Mouse (Mus musculus) T-helper 1 cell (primary cell): ENCODE results near the gene Fam71b.

Experiments
- in situ Hi-C: fragments of 300-600 bp; cut with MboI, MseI; formaldehyde crosslinking; loops from one replicate; pipeline ENCODE4 v1.15.1; 2025; ENCODE audit warnings: high pct_unique_total_duplicates

Fam71b gene

DNA sequence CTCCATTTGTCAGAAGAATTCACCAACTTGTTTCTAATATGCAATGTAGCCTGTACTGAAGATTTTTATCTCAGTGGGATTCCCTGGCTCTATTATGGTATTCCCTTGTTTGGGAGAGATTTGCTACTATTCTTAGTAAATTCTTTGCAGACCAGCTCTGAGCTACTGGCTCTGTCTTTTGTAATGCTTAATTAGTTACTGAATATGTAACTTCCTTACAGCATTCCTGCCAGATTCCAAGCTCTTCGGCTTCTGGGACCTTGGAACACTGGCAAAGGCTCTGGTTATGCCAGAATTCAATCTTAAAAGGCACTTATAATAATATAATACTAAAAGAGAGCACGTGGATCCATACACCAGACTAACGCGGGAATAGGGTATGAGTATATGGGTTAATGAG lies 31.8 kb downstream of the Fam71b start:
- in situ Hi-C loops = loop anchor here (25.0 kb wide), 1 partner anchor 466 kb away; the partner anchor contains the start of gene Thg1l

DNA sequence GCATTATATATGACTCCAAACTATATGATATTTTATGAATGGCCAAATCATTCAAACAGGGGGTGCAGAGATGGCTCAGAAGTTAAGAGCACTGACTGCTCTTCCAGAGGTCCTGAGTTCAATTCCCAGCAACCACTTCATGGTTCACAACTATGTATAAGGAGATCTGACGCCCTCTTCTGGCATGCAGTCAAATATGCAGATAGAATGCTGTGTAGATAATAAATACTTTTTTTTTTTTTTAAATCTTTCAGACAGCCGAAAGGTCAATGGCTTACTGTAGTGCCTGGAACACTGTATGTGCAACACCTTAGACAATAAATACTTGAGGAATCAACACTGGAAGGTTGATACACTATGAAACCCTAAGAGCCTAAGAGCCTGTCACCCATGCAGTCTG lies 33.8 kb downstream of the Fam71b start:
- in situ Hi-C loops = loop anchor here (10.0 to 25.0 kb wide), 2 partner anchors 45 to 468 kb away; partner anchors contain the start of genes Itk and Thg1l

- in situ Hi-C loops = loop anchor here (10.0 to 25.0 kb wide), 2 partner anchors 46 to 469 kb away; partner anchors contain the start of genes Itk and Thg1l
These were observed 34.8 kb downstream of the Fam71b start for GRCm38 (mm10) chr11:46431129-46431528.

DNA sequence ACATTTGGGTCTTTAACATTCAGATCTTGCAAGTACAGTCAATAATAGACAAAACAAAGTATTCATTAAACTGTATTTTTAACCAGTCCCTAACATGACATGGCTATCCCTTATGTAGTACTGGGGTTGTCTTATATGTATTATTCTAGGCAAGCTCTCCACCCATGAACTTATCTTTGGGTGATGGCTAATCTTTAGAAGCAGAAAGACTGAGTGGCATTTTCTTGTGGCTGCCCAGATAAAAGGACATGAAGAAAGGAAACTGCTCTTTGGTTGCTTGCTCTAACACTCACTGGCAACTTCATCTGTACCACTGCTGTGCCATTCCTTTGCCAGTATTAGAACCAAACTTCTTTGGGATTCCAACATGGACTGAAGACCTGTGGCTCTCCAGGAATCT lies 39.0 kb downstream of the Fam71b start:
- in situ Hi-C loops = loop anchor here (10.0 to 25.0 kb wide), 2 partner anchors 51 to 473 kb away; partner anchors contain the start of genes Itk and Thg1l

- in situ Hi-C loops = loop anchor here (10.0 to 25.0 kb wide), 2 partner anchors 52 to 475 kb away; partner anchors contain the start of genes Itk and Thg1l
These were observed 40.5 kb downstream of the Fam71b start, which contains the start of gene Med7 for GRCm38 (mm10) chr11:46436760-46437458. Gene Med7, plus strand, starts transcription at chr11:46436925.

- in situ Hi-C loops = loop anchor here (10.0 to 25.0 kb wide), 2 partner anchors 53 to 475 kb away; partner anchors contain the start of genes Itk and Thg1l
These were observed 41.2 kb downstream of the Fam71b start for GRCm38 (mm10) chr11:46437459-46438000.

GRCm38 (mm10) chr11:46439005-46439543 lies 42.7 kb downstream of the Fam71b start:
- in situ Hi-C loops = loop anchor here (10.0 to 25.0 kb wide), 2 partner anchors 54 to 477 kb away; partner anchors contain the start of genes Itk and Thg1l

DNA sequence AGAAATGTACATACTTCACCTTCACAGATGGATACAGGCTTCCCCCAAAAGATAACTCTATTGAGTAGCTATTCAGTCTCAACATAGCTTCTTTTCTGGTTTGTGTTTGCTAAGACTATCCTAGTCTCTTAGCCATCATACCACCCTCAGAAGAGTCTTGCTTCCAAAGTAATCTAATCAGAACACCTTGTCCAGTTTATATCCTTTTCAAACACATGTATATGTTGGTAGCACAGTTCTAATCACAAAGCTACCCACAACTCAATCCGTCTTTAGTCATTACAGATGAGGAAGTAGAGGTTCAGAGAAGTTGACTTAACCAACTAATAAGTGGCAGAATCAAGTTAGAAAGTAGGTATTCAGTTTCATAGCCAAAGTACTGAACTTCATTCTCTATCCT lies 45.4 kb downstream of the Fam71b start:
- in situ Hi-C loops = loop anchor here (25.0 kb wide), 1 partner anchor 479 kb away; the partner anchor contains the start of gene Thg1l

DNA sequence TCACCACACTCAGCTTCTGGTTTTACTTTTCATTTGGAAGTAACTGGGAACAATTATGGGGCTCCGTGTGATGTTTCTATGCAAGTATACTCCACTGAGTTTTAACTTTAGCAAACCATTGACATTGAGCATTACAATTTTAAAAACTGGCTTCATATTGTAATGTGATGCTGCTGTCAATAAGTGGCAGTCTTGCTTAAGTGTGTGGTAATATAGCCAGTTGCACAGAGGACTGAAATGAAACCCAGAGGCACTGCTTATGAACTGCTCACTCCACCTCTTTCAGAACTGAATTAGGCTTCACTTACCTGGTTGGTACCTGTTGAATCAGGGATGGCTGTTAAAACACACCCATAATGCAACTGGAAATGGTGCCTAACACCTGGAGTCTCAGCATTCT lies 46.8 kb downstream of the Fam71b start:
- in situ Hi-C loops = loop anchor here (25.0 kb wide), 1 partner anchor 481 kb away; the partner anchor contains the start of gene Thg1l

DNA sequence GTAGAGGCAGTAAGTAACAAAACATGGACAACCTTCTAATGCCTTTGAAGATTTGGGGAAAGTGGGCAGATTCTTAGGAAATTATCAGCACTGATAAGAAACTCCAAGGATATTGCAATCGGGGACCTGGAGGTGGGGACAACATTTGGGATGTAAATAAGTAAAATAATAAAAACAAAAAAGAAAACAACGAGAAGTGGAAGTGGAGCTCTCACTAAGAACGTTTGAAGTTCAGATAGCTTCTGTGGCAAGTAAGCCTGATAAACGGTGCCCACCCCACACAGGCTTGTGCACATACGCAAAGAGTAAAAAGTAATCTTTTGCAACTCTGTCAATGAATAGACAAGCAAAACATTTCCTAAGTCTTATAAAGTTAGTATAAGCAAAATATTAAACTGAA lies 47.6 kb downstream of the Fam71b start:
- in situ Hi-C loops = loop anchor here (25.0 kb wide), 1 partner anchor 482 kb away; the partner anchor contains the start of gene Thg1l

- in situ Hi-C loops = loop anchor here (5.0 to 25.0 kb wide), 2 partner anchors 176 to 484 kb away; partner anchors contain the start of gene Thg1l
These were observed 49.8 kb downstream of the Fam71b start for GRCm38 (mm10) chr11:46446150-46446549.

GRCm38 (mm10) chr11:46447644-46448484 lies 51.5 kb downstream of the Fam71b start:
- in situ Hi-C loops = loop anchor here (5.0 to 25.0 kb wide), 2 partner anchors 174 to 486 kb away; partner anchors contain the start of gene Thg1l

DNA sequence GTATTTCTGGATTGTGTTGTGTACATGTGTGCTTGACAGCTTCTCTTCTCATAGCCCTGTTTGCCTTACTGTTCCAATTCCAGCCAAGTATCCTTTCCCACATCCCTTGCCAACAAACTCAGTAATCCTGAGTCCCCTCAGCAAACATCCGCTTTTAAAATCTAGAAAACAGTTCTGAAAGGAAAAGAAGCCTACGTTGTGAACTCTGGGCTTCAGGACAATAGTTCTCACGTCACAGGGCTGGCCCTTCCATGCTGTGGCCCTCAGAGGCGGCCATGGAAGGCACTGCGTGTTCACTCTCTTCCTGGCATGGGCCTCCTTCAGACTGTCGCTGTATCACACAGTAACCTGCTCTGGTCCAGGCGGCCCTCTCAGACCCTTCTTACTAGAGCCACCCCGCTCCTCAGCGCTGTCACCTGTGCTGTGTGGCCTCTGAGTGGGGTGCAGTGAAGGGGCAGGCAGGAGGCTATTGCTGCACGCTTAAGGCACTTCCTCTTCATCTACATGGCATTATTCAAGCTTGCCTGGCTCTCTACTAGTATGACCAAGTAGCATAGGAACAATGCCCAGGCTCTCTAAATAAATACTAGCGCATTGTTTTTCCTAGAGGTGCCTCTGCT lies 53.2 kb downstream of the Fam71b start:
- in situ Hi-C loops = loop anchor here (5.0 to 25.0 kb wide), 2 partner anchors 173 to 487 kb away; partner anchors contain the start of gene Thg1l

DNA sequence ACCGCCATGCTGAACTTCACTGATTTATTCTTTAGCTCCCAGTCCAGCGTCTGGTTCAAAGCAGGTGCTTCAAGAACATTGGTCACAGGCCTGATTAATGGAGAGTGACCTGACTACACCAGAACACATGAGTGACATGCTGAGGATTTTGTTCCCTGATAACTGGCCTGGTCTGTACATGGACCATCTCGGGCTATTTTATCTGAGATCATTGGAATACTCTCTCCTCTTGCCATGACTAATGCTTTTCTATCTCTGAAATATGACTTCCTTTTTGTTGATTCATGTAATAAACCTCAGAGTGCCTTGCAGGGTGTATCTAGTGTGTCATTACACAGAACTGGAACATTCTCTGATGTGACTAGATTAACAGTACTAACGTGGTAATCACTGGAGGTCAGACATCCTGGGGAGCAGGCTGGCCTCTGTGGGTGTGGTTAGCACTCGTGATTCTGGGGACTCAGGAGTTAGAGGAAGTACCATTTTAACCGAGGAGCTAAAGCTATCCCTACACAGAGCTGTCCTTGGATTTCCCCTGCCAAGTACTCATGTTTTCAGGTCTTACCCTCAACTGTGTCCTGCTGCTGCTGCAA lies 58.2 kb downstream of the Fam71b start, which contains the start of gene Havcr2:
Havcr2 (plus strand) TSS at position 483 of the 593 bp plus-strand sequence.
- in situ Hi-C loops = no loop called here
